Mouse (Mus musculus): ENCODE results near the gene Akt1. TPM values are rescaled to one million over a fixed set of nuclear protein-coding genes. Genes with fewer than 3 reads are reported as not detected.
A peak's percentile ranks its signal among the peaks of the same experiment; 100 is the strongest.

Akt1 gene
- polyA plus RNA-seq (2015; fragmentation: Nextera tagmentation; extraction: Ambion mirVana), result 60.8 and 80.4 TPM in 2 replicates

DNA sequence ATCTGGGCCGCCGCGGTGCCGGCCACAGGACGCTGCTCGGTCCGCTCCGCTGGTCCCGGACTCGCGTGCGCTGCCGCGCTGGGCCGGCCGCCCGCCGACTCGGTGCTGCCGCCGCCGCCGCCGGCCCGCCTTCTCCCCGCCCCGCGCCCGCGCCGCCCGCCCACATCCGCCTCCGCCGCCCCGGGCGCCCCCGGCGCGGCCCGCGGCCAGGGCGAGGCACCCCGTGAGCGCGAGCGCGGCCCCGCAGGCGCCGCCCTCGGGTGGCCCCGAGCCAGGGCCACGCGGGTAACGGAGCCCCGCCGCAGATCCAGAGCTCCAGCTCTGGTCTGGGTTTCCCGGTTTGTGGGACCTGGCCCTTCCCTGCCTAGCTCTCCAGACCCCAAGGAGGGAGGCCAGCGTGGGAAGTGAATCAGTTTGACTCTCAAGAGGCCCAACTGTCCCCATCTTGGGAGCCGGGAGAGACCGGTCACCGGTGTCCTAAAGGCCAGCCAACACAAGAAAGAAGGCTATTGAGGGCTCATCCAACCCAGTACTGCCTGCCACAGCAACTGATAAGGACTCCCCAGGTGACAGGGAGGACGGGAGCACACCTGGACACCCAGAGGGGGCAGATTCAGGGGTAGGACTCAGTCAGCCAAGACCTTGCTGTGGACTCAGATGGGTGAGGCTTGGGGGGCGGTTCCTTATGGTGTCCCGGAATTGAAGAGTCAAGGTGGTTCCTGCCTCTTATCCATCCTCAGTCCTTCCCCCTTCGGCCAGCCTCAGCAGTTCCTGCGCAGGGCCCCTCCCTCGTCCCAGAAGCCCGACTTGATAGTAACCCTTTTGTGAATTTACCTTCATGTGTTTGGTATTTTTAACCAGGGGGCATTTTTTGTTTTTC, at the start of gene Akt1:
Gene Akt1, minus strand, starts transcription at position 753 of the 880 bp plus-strand sequence.
- DNase-seq (ENCODE audit: low spot score), result peak; percentile 52

DNA sequence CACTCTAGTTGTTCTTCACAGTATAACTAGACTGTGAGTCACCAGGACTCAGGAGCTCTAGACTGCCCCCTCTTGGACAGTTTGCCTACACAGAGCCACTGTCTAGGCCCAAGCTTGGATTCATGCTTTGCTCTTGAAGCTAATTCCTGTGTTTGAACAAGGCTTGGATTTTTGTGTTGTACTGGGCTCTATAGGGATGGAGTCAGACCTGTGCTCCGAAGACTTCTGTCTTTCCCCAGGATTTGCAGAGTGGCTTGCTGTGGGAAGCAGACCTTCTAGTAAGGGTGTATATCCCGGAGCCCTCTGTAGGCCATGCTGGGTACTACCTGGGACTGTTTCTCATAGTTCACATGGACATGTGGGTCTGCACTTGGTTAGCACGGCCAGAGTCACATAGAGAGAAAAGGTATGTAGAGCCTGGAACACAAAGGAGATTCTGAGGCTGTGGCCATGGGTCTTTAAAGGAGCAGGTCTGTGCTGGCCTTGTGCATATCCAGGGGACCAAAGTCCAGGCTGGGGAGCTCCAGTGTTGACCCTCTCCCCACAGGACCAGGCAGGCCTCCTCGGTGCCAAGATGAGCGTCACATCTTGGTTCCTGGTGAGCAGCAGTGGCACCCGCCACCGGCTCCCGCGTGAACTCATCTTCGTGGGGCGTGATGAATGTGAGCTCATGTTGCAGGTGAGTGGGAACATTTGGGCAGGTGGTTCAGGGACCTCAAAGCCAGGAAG, 49.6 kb upstream of the Akt1 start:
- peak; percentile 76 for DNase-seq (ENCODE audit: low spot score)

DNA sequence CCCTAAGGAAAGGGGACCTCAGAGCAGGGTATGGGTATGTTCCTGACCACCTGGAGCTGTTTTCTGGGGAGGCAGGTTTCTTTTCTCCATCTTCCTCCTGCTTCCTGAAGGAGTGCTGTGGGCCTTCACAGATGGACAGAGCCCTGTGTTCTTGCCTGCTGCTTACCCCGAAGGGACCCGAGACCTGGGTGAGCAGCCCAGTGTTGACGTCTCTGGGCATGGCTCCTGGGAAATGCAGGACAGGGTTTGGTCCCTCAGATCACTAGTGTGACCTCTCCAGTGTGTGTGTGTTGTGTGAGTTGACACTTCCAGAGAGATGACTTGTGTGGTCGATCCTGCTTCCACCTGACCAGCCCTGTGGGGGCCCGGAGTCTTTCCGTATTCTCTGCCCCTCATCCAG, 48.8 kb upstream of the Akt1 start:
- no peak for DNase-seq (ENCODE audit: low spot score)

DNA sequence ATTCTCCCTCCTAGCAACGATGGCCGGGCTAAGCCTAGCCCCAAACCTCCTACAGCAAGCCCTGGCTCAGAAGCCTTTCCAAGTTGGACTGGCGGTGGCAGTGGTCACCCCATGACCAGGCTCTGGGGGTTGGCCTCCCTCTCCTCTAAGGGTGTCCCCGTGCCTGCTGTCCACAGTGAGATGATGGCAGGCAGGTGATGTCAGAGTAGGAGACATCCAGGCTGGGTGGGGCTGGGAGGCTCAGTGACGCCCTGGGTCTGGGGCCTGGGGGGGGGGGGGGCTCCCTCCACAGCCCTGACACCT, 48.3 kb upstream of the Akt1 start:
- no peak for DNase-seq (ENCODE audit: low spot score)

DNA sequence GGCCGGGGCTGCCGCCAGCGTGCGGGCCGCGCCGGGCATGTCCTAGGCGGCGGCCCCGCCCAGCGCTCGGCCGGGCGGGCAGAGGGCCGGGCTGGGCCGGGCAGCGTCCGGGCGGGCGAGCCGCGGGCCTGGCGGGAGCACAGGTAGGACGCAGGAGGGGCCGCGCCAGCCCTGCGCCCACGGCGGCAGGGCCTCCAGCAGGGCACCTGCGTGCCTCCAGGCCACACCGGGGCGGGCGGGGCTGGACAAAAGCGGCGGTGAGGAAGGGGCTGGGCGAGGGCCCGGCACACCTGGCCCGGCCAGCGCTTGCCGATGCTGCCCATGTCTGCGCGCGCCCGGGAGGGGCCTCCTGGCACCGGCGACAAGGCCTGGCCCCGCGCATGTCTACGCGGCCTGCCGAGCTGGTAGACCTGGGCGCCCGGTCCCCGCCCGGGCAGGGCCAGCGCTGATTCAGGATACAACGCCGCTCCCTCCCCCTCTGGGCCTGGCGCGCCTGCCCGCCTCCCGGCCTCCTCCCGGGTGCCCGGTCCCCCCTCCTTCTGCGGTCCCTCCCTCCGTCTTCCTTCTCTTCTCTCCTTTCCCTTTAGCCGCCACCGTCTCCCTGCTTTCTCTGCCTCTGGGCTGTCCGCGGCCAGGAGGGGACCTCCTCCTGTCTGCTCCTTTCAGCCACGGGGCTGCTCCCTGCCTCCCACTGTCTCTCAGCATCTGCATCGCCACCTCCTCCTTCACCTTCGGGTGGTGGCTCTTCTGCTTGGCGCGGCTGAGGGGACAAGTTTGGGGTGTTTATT, 47.8 kb upstream of the Akt1 start:
- peak; percentile 28 for DNase-seq (ENCODE audit: low spot score)

DNA sequence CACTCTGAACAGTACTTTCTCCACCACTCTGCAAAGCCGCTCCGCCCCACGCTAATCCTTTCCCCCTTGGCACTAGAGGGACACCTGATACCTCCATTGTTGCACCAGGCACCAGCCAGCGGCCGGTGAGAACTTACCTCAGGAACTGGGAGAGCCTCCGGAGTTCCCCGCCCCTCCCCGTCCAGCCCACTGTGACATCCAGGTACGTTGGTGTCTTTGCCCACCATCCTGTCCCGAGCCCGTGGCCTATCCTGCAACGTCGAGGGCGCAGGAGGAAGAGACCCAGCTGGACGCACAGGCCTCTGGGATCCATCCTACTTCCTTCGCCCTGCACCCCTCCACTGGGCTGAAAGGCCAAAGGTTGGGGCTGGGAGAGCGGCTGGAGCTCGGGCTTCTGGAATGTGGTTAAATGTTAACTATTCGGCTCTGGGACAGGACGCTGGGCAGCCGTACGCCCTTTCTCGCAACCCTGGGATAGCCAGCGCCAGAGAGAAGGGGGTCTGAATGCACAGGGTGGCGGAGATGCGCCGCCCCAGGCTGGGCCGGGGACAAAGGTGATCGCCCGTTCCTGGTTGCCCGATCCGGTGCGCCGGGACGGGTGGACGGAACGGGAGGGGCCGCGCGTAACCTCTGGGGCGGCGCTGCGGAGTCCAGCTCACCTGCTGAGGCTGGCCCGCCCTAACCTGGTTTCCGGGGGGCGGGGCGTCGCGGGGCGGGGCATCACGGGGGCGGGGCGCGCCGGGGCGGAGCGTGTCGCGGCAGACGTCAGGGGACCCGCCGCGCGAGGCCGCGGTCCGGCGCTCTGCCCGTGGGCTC, 46.9 kb upstream of the Akt1 start:
- peak; percentile 64 for DNase-seq (ENCODE audit: low spot score)

DNA sequence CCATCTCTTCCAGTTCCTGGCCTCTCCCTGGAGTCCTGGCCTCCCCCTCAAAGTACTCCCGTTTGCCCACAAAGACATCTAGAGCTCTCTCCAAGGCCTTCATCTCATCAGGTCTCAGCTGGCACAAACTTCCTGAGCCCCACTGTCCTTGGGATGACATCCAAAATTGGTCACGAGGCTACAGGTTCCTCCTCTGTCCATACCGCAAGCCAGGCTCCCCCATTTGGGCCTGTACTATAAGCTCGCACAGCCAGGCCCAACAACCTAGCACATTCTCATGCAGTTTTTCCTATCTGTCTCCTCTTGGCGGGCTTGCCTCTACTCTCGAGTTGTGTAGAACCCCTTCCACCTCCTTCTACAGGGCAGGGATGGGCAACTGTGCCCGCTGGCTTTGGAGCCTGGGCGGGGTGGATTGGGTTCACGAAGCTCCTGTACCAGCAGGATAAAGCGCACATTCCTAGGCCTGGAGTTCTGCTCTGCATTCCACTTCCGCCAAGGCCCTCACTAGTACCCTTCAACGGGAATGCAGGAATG, 46.3 kb upstream of the Akt1 start:
- no peak for DNase-seq (ENCODE audit: low spot score)

DNA sequence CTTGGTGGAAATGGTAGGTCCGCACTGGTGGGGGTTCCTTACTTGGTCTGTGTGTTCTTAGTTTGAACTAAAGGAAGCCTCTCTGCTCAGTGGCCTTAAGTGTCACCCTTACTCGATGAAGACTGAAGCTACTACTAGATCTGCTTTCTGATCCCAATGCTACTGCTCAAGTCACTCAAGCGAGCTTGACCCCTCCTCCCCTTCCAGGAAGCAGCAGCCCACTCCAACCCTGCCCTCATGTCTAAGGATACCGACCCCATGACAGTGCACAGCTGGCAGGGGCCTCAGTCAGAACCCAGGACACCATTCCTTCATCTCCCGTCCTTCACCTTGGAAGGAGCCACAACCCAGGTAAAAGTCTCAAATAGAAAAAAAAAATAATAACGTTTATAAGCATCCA, 45.5 kb upstream of the Akt1 start, which contains the start of gene Cep170b:
Gene Cep170b, plus strand, starts transcription at position 240 of the 400 bp plus-strand sequence.
- no peak for DNase-seq (ENCODE audit: low spot score)

DNA sequence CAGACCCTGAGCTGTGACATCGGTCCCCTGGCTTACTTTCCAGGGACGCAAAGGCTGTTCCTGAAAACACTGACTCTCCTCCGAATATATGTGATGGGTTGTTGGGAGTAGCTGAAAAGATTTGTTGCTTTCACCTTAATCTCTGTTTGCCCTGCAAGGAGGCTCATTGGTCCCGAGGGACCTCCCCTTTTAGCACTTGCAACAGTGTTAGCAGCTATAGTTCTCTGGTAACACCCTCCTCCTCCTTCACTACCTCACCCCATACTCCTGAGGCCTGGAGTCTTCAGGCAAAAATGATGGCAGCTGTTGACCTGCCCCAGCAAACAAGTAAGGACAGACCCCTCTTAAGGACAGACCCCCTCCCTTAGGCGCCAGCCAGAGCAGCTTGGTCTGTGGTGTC, 44.3 kb upstream of the Akt1 start:
- DNase-seq (ENCODE audit: low spot score), result no peak

DNA sequence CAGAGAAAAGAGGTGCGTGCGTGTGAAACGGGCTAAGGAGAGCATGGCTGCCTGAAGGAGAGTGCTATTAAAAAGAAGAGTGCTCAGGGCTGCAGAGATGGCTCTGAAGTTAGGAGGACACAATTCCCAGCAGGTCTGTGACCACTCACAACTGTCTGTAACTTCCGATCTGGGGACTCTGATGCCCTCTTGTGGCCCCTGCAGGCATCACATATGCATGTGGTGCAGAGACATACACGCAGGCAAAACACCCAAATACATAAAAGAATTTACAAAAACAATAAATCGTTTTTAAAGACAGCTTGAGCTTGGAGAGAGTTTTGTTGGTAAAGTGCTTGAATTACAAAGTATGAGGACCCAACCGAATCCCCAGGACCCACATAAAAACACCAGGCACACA, 42.5 kb upstream of the Akt1 start:
- DNase-seq (ENCODE audit: low spot score), result peak; percentile 73

DNA sequence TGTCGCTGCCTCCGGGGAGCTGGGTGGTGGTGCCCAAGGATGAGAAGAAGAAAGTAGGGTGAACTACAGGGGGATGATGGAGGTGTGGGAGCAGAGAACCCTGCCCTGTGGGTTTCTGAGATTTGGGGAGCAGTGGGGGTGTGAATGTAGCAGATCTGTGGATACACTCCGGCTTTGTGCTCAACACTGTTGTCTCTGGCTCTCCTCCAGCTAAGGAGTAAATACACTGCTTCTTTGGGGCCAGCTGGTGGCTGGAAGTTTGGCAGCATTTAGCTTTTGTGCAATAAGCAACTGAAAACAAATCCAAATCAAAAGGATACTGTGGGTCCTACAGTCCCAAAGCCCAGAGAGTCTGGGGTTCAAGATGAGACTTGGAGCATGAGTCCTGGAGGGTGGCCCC, 39.3 kb upstream of the Akt1 start:
- DNase-seq (ENCODE audit: low spot score), result no peak

DNA sequence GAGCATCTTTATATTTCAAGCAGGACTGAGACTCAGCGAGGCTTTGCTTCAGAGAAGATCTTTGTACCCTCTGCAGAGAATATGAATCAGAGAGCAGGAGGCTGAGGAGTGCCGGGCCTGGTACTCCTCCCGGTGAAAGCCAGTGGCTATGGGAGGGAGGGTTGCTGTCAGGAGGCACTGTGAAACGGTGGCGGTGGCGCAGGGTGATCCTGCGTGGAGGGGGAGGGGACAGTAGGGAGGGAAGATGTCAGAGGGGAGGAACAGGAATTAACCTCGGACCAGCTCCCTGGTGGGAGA, 32.8 kb upstream of the Akt1 start:
- no peak for DNase-seq (ENCODE audit: low spot score)

DNA sequence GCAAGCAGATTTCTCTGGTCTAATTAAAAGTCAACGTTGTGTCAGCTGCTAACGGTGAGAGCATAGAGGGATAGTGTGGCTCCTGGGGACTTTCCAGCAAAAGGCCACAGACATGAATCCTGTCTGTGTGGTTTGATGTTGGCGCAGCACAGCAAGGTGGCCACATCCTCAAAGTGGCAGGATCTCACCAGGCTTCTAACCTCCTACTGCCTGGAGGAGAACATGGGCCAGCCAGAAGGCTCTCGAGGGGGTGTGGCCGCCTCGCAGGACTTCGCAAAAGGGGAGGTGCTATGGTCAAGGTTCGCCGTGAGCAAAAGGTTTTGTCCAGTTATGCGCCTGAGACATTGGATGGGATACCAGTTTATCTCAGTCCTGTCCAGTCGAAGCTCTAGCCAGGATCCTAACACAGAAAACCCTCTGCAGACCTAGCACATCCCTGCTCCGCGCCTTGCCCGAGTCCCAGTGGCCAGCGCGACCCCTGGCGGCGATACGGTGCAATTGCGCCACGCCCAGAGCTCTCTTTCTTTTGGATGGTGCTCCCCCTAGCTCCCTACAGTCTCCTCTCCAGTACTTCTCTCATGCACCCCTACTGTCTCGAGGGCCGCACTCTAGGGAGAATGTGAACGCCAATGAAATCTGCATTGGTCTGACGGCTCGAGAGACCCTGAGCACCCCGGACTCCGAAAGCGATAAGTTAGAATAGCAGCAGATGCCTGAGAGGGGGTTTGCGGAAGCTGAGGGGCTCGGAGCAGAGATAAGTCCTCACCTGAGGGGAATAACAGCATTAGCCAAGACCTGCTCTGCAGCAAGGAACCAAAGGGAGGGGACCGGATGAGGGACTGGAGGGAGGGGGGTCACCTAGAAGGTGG, 32.3 kb upstream of the Akt1 start:
- peak; percentile 83 for DNase-seq (ENCODE audit: low spot score)

DNA sequence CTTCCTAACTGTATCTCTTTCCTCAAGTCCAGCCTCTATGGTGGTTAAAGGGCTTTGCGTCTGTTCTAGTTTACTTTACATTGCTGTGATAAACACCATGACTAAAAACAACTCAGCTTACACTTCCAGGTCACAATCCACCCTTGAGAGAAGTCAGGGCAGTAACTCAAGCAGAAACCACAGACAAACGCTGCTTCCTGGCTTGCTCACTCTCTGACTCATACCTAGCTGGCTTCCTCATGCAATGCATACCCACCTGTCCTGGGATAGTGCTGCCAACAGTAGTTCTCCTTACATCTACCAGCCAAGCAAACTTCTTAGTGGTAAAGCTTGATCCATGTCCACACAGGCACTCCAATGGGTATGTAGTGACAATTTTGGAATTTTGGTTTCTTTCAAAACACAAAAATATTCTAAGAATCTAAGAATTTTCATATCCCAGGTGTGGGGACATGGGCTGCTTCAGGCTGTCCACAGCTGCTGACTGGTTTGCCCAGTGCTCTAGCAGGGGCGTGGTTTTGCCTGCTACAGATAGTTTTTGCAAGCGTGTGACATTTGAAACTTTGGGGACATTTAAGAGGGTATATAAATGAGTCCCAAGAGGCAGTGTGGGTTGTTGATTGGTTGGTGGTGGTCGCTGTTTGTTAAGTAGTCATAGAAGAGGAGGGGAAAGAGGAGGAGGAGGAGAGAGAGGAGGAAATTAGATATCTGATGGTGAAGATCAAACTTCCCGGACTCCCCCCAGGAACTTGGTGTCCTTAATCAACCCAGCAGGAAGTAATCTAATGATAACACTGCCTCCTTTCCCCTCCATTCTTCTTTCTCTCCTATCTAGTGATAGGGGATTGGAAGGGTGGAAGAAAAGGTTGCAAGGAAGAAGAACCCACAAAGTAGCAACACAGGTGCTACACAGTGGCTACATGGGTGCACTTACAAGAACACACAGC, 28.0 kb upstream of the Akt1 start:
- no peak for DNase-seq (ENCODE audit: low spot score)

DNA sequence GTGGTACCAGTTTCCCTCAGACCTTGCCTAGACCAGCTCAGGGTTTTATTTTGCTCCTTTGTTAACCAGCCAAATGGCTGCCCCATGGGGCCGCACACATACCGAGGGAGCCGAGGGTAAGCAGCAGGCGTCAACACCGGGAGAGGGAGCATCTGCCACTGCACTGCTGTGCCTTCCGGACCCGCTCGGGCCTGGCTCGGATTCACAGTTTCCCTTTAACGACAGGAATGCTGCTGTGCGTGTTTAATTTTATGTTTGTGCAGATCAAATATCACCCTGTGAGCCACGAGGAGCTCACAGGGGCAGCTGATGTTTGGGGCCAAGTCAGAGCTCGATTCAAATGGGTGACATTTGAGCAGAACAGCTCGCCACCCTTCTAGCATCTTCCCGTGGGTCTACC, 25.8 kb upstream of the Akt1 start:
- no peak for DNase-seq (ENCODE audit: low spot score)

DNA sequence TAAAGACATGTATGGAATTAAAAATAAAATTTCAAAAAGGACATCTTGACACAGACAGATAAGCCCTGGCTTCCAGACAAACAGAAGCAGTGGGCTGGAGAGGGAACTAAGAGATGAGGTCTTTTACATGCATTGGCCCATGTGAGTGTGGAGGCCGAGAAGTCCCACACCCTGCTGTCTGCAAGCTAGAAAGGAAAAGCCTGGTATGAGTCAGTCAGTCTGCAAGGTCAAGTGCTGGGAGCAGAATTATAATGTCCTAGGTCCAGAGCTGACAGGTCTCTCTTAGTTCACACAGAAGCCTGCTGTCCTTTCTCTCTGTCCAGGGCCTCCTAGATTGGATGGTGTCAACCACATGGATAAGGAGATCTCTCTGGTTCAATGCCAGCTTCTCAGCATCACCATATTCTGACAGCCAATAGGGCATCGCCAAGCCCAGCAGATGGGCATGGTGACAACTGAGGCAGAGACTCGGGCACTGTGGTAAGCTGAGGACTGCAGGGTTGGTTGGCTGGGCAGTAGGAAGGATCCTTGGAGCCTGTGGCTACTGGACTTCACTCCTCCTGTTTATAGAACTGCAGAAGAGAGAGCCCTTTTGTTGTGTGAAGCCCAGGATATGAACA, 22.2 kb upstream of the Akt1 start:
- no peak for DNase-seq (ENCODE audit: low spot score)

DNA sequence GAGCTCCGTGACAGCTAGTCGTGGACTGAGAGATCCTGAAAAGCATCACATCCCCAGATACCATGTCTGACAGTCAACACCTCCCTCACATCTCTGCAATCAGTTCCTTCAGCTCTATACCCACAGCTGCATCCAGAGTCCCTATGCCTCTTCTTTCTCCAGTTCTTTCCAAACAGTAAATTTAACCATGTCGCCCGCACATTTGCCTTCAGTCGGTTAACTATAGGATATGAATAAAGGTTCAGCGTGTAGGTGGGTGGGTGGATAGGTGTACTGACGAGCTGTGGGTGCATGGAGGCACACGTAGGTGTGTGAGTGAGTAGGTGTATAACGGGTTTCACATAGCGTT, 19.4 kb upstream of the Akt1 start:
- no peak for DNase-seq (ENCODE audit: low spot score)
